Mouse (Mus musculus) MEL (cell line): ENCODE measurements around the gene Ccdc188. TPM values are rescaled to one million over a fixed set of nuclear protein-coding genes. Genes with fewer than 3 reads are reported as not detected.

Source experiments
- DNase-seq: peaks from one replicate; pipeline ENCODE4 v3.0.0; 2011; ENCODE audit warnings: low read depth, low spot score
- H3K27ac ChIP-seq: 2 replicates; pipeline ENCODE4 v1.5.1; 2012; ENCODE audit warnings: low read depth, mild to moderate bottlenecking, control low read depth, low read length, moderate library complexity; ENCODE audit not compliant: control insufficient read depth
- H3K27me3 ChIP-seq, 2 experiments: fragments of 150-350 bp in 1 of 2; sonication (generic) in 1 of 2; 2 replicates each; pipeline ENCODE4 v1.6.1; 2012; ENCODE audit warnings: low read length in 2 of 2, mild to moderate bottlenecking in 2 of 2, improper control_type of control experiment in 1 of 2, moderate library complexity in 1 of 2; ENCODE audit not compliant: insufficient read depth in 2 of 2, control insufficient read depth in 1 of 2
- H3K36me3 ChIP-seq, 2 experiments: 2 replicates each; pipeline ENCODE4 v1.6.1; 2012 to 2014; ENCODE audit warnings: low read length in 2 of 2, improper control_type of control experiment in 1 of 2, inconsistent platforms in 1 of 2, mild to moderate bottlenecking in 1 of 2; ENCODE audit not compliant: insufficient read depth in 2 of 2, control insufficient read depth in 1 of 2
- H3K4me1 ChIP-seq, 2 experiments: fragments of 150-350 bp in 1 of 2; sonication (generic) in 1 of 2; 2 replicates each; pipeline ENCODE4 v1.6.1; 2012; ENCODE audit warnings: low read length in 2 of 2, improper control_type of control experiment in 1 of 2, mild to moderate bottlenecking in 1 of 2; ENCODE audit not compliant: insufficient read depth in 2 of 2, control insufficient read depth in 1 of 2
- H3K4me3 ChIP-seq, 2 experiments: fragments of 150-350 bp in 1 of 2; sonication (generic) in 1 of 2; 2 replicates each; pipeline ENCODE4 v1.5.1; 2012; ENCODE audit warnings: low read depth in 2 of 2, low read length in 2 of 2, mild to moderate bottlenecking in 2 of 2, moderate library complexity in 2 of 2, control low read depth in 1 of 2, improper control_type of control experiment in 1 of 2; ENCODE audit not compliant: control insufficient read depth in 1 of 2, insufficient read depth in 1 of 2
- H3K79me2 ChIP-seq: 2 replicates; pipeline ENCODE4 v1.6.1; 2012; ENCODE audit warnings: mild to moderate bottlenecking, low read length, moderate library complexity; ENCODE audit not compliant: control insufficient read depth, poor library complexity, insufficient read depth
- H3K9ac ChIP-seq: 2 replicates; pipeline ENCODE4 v1.6.1; 2012; ENCODE audit warnings: low read depth, mild to moderate bottlenecking, control low read depth, low read length, moderate library complexity; ENCODE audit not compliant: control insufficient read depth, poor library complexity, severe bottlenecking
- H3K9me3 ChIP-seq: fragments of 150-350 bp; sonication (generic); replicated peaks from 2 replicates; pipeline ENCODE4 v1.6.1; 2012; ENCODE audit warnings: mild to moderate bottlenecking, low read length, improper control_type of control experiment, moderate library complexity; ENCODE audit not compliant: insufficient read depth
- BHLHE40 ChIP-seq: IDR thresholded peaks from 2 replicates; pipeline ENCODE4 v1.6.1; 2012; ENCODE audit warnings: low read depth, mild to moderate bottlenecking, inconsistent platforms, low read length, improper control_type of control experiment, borderline replicate concordance
- CTCF ChIP-seq, 3 experiments: IDR thresholded peaks in 2 of 3; conservative IDR thresholded peaks in 1 of 3; 2 replicates each; pipeline ENCODE4 v1.5.1; 2011 to 2012; ENCODE audit warnings: low read length in 3 of 3, low read depth in 2 of 3, mild to moderate bottlenecking in 2 of 3, improper control_type of control experiment in 1 of 3, inconsistent platforms in 1 of 3, mixed read lengths in 1 of 3, moderate library complexity in 1 of 3; ENCODE audit not compliant: control insufficient read depth in 1 of 3, insufficient read depth in 1 of 3, poor library complexity in 1 of 3, severe bottlenecking in 1 of 3
- ELF1 ChIP-seq: IDR thresholded peaks from 2 replicates; pipeline ENCODE4 v1.6.1; 2014; ENCODE audit warnings: low read depth, mild to moderate bottlenecking, inconsistent platforms, low read length, improper control_type of control experiment, moderate library complexity
- GABPA ChIP-seq: IDR thresholded peaks from 2 replicates; pipeline ENCODE4 v1.6.1; 2012; ENCODE audit warnings: low read depth, mild to moderate bottlenecking, inconsistent platforms, low read length, improper control_type of control experiment, moderate library complexity
- GATA1 ChIP-seq: IDR thresholded peaks from 2 replicates; pipeline ENCODE4 v1.6.1; 2011; ENCODE audit warnings: low read depth, low read length, improper control_type of control experiment
- HCFC1 ChIP-seq: IDR thresholded peaks from 2 replicates; pipeline ENCODE4 v1.6.1; 2012; ENCODE audit warnings: low read depth, mild to moderate bottlenecking, inconsistent platforms, low read length, improper control_type of control experiment, moderate library complexity
- JUND ChIP-seq: IDR thresholded peaks from 2 replicates; pipeline ENCODE4 v1.6.1; 2011; ENCODE audit warnings: low read depth, mild to moderate bottlenecking, improper control_type of control experiment, low read length
- KAT2A ChIP-seq: conservative IDR thresholded peaks from 2 replicates; pipeline ENCODE4 v1.6.1; 2012; ENCODE audit warnings: low read depth, low read length, improper control_type of control experiment, inconsistent platforms
- MAX ChIP-seq: IDR thresholded peaks from 2 replicates; pipeline ENCODE4 v1.6.1; 2011; ENCODE audit warnings: low read length, improper control_type of control experiment
- MAZ ChIP-seq: IDR thresholded peaks from 2 replicates; pipeline ENCODE4 v1.6.1; 2012; ENCODE audit warnings: low read depth, mild to moderate bottlenecking, inconsistent platforms, low read length, improper control_type of control experiment
- MEF2A ChIP-seq: IDR thresholded peaks from 2 replicates; pipeline ENCODE4 v1.6.1; 2014; ENCODE audit warnings: low read depth, mild to moderate bottlenecking, inconsistent platforms, low read length, improper control_type of control experiment; ENCODE audit not compliant: poor library complexity, insufficient replicate concordance, severe bottlenecking; ENCODE audit errors: extremely low read depth
- MYB ChIP-seq: IDR thresholded peaks from 2 replicates; pipeline ENCODE4 v1.6.1; 2011; ENCODE audit warnings: mild to moderate bottlenecking, low read depth, low read length, improper control_type of control experiment
- MYC ChIP-seq: IDR thresholded peaks from 2 replicates; pipeline ENCODE4 v1.6.1; 2011; ENCODE audit warnings: low read depth, mild to moderate bottlenecking, low read length, improper control_type of control experiment, moderate library complexity
- POLR2A ChIP-seq, 2 experiments: IDR thresholded peaks; 2 replicates each; pipeline ENCODE4 v1.6.1; 2011 to 2012; ENCODE audit warnings: low read length in 2 of 2, mild to moderate bottlenecking in 2 of 2, control low read depth in 1 of 2, improper control_type of control experiment in 1 of 2, low read depth in 1 of 2, moderate library complexity in 1 of 2; ENCODE audit not compliant: control insufficient read depth in 1 of 2, insufficient read depth in 1 of 2, poor library complexity in 1 of 2
- POLR2AphosphoS2 ChIP-seq: IDR thresholded peaks from 2 replicates; pipeline ENCODE4 v1.6.1; 2011; ENCODE audit warnings: low read length, improper control_type of control experiment
- POLR2AphosphoS5 ChIP-seq: IDR thresholded peaks from 2 replicates; pipeline ENCODE4 v1.6.1; 2012; ENCODE audit warnings: low read depth, borderline replicate concordance, mild to moderate bottlenecking, inconsistent platforms, low read length, moderate library complexity, mixed read lengths
- RAD21 ChIP-seq: IDR thresholded peaks from 2 replicates; pipeline ENCODE4 v1.6.1; 2011; ENCODE audit warnings: mild to moderate bottlenecking, low read depth, low read length, improper control_type of control experiment
- SIN3A ChIP-seq: IDR thresholded peaks from 2 replicates; pipeline ENCODE4 v1.6.1; 2012; ENCODE audit warnings: low read length, improper control_type of control experiment, inconsistent platforms
- USF1 ChIP-seq: IDR thresholded peaks from 2 replicates; pipeline ENCODE4 v1.6.1; 2014; ENCODE audit warnings: low read depth, mild to moderate bottlenecking, inconsistent platforms, low read length, improper control_type of control experiment, moderate library complexity
- USF2 ChIP-seq, 2 experiments: IDR thresholded peaks; 2 replicates each; pipeline ENCODE4 v1.6.1; 2011 to 2012; ENCODE audit warnings: improper control_type of control experiment in 2 of 2, low read length in 2 of 2, borderline replicate concordance in 1 of 2, inconsistent platforms in 1 of 2, low read depth in 1 of 2, mild to moderate bottlenecking in 1 of 2; ENCODE audit not compliant: insufficient read depth in 1 of 2
- ZC3H11A ChIP-seq: IDR thresholded peaks from 2 replicates; pipeline ENCODE4 v1.6.1; 2012; ENCODE audit warnings: low read depth, mild to moderate bottlenecking, inconsistent platforms, low read length, improper control_type of control experiment
- ZKSCAN1 ChIP-seq: IDR thresholded peaks from 2 replicates; pipeline ENCODE4 v1.6.1; 2012; ENCODE audit warnings: low read depth, mild to moderate bottlenecking, inconsistent platforms, low read length, improper control_type of control experiment, moderate library complexity
- ZNF384 ChIP-seq: IDR thresholded peaks from 2 replicates; pipeline ENCODE4 v1.6.1; 2012; ENCODE audit warnings: low read depth, mild to moderate bottlenecking, inconsistent platforms, low read length, improper control_type of control experiment
- polyA plus RNA-seq, 2 experiments: library from polyadenylated mRNA; stranded (reverse) in 1 of 2; unstranded in 1 of 2; fragments of >175 nt in 1 of 2; fragments of >200 nt in 1 of 2; gene quantifications; 2 replicates each; pipeline versions ENCODE4 v1.2.1 to v1.2.4; 2012; ENCODE audit warnings: low replicate concordance in 2 of 2, low read depth in 1 of 2; ENCODE audit not compliant: insufficient read length in 2 of 2, insufficient read depth in 1 of 2, missing spikeins in 1 of 2
- total RNA-seq: library from RNA; depleted of rRNA; stranded (reverse); fragments of 300-350 nt; gene quantifications from 2 replicates; pipeline ENCODE4 v1.2.3, GENCODE M21; 2012

Gene Ccdc188
- total and polyA plus RNA-seq, 3 experiments, result not detected

- H3K9me3 ChIP-seq, result no peaks in the 10 kb centered on the region
- H3K27ac ChIP-seq, result no peak overlapping the region
- H3K4me3 ChIP-seq, result no peak overlapping the region
- TF ChIP-seq JUND (no peak), USF1 (no peak), ZKSCAN1 (no peak), MYC (no peak), POLR2AphosphoS2 (no peak), RAD21 (no peak), POLR2AphosphoS5 (no peak), BHLHE40 (no peak), GABPA (no peak), KAT2A (no peak), MAX (no peak)
- H3K9ac ChIP-seq, result no peak overlapping the region
- no peak for DNase-seq
- H3K79me2 ChIP-seq, result peaks cover 15% of the 10 kb centered on the region
- peaks cover 0 to 7% of the 10 kb centered on the region in 2 experiments; a peak in 2 of 4 replicates for H3K4me1 ChIP-seq
- H3K36me3 ChIP-seq, result no peaks in the 10 kb centered on the region
- no peaks in the 10 kb centered on the region for H3K27me3 ChIP-seq
Observed at GRCm38 (mm10) chr16:18228856-18229255, 11.2 kb downstream of the Ccdc188 start.

- Histone ChIP-seq H3K36me3 (no peaks in the 10 kb centered on the region), H3K79me2 (peaks cover 23% of the 10 kb centered on the region), H3K4me1 (peaks cover 0 to 10% of the 10 kb centered on the region in 2 experiments; a peak in 2 of 4 replicates), H3K27ac (no peak overlapping the region), H3K9me3 (no peaks in the 10 kb centered on the region), H3K4me3 (no peak overlapping the region)
- DNase-seq, result no peak
- no peak for TF ChIP-seq SIN3A
- no peak for TF ChIP-seq HCFC1
- no peak for TF ChIP-seq KAT2A
- no peak for TF ChIP-seq GATA1
- TF ChIP-seq ELF1, result no peak
- TF ChIP-seq MEF2A, result no peak
- TF ChIP-seq MYC, result no peak
- TF ChIP-seq USF1, result no peak
- TF ChIP-seq MAZ, result no peak
- TF ChIP-seq POLR2A (IDR thresholded peaks at IDR 0.05; ENCODE audit: control insufficient read depth in 1 of 2, insufficient read depth in 1 of 2, low read depth in 1 of 2, low read length in 2 of 2, poor library complexity in 1 of 2), result no peak
- no peak for TF ChIP-seq ZNF384
- TF ChIP-seq USF2 (IDR thresholded peaks at IDR 0.05; ENCODE audit: borderline replicate concordance in 1 of 2, insufficient read depth in 1 of 2, low read depth in 1 of 2, low read length in 2 of 2), result no peak
- no peak for TF ChIP-seq ZKSCAN1
- TF ChIP-seq CTCF (IDR thresholded peaks at IDR 0.05 in 2 of 3, conservative IDR thresholded peaks at IDR 0.05 in 1 of 3; ENCODE audit: control insufficient read depth in 1 of 3, insufficient read depth in 1 of 3, low read depth in 2 of 3, low read length in 3 of 3, poor library complexity in 1 of 3, severe bottlenecking in 1 of 3), result no peak
- no peak for TF ChIP-seq MYB
- TF ChIP-seq ZC3H11A, result no peak
- TF ChIP-seq BHLHE40, result no peak
- TF ChIP-seq, all 39 proteins: peak for 0
- no peak overlapping the region for H3K9ac ChIP-seq
- no peaks in the 10 kb centered on the region for H3K27me3 ChIP-seq
Observed at GRCm38 (mm10) chr16:18229622-18230021, 11.9 kb downstream of the Ccdc188 start.
